Mouse (Mus musculus) cerebellum, adult 11-12 months (tissue): ENCODE results near the gene Tjap1.

Experiments used
- DNase-seq: peaks from one replicate; pipeline ENCODE4 v3.0.0; 2022

Gene Tjap1

DNA sequence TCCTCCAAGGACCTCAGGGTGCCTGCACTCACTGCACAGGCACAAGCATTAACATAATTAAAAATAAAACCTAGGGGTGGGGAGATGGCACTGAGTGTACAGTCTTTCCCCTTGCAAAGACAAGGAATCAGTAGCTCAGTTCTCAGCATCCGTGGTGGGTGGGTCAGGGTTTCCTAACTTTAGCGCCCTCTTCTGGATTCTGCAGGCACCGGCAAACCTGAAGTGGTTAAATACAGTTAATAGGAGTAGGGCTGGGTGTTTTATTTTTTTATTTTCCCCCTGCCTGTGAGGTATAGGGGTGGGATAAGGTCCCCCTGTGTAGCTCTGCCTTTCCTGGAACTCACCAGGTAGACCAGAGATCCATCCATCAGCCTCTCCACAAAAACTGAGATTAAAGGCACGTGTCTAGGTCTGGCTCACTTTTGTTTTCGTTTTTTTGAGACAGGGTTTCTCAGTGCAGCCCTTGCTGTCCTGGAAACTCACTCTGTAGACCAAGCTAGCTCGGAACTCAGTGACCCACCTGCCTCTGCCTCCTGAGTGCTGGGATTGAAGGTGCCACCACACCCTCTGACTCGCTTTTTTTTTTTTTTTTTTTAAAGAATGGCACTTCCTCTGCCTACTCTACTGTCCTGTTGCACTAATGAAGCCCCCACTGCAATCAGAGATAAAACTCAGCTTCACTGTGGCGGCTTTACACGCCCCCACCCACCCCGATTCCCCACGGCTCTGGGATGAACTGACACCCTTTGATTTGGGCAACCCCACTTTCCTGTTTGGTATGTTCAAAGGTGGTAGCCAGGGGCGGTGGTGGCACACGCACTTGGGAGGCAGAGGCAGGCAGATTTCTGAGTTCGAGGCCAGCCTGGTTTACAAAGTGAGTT lies 30.0 kb downstream of the Tjap1 start:
- no peak for DNase-seq

DNA sequence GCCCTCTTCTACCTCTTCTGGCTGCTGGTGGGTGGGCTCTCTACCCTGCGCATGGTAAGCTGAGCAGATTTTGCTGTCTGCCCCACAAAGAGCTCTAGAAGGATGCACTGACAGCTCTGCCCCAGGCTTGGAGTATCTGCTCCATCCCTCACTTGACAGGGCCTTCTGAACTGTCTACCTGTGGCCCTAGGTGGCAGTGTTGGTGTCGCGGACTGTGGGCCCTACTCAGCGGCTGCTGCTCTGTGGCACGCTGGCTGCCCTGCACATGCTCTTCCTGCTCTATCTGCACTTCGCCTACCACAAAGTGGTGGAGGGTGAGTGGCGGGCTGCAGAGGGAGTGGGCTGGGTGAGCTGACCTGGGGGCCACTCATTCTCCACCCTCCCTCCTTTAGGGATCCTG lies 31.7 kb downstream of the Tjap1 start:
- no peak for DNase-seq

DNA sequence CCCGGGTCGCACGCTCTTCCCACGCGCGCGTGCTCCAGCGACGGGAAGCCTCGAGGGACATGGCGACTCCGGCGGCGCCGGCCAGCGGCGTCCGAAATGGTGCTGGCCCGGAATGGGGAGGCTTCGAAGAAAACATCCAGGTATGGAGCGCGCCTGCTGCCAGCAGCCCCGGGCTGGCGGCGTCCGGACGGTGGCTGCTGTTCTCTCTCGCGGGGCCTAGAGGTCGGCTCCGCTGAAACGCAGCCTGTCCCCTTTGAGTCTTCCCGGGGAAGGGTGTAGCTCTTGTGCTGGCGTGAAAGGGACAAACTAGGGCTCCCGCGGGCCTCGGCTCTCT lies 34.7 kb downstream of the Tjap1 start:
- DNase-seq: no peak

DNA sequence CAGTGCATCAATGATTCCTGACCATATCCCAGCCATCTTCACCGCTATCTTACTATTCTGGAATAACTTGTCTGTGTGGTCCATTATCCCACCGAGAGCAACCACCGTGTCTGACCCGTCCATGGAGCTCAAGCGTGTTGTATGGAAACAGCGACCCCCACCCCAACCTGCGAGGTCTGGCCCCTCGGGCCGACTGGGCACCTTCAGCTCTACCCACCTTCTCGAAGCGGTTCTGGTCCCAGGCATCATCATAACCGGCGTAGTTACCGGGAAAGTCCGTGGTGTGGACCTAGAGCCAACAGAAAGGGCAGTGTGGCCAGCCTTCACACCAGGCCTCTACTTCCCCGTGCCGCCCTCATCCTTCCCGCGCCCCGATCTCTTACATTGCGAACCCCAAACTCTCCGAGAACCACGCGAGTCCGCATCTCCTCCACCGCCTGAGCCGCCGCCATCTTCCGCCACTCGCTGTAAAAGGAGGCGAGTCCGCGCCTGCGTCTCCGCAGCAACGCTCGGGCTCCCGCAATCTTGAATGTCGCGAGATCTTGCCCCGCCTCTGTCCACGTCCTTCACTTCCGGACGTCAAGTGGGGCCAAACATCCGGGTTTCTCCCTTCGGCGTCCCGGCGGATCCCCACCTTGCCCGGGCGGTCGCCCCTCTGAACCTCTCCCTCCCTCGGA lies 35.2 kb downstream of the Tjap1 start, which contains the start of the genes Polr1c and Yipf3:
Gene Polr1c, minus strand, starts transcription at position 543 of the 677 bp plus-strand sequence.
Gene Yipf3, plus strand, starts transcription at position 569 of the 677 bp plus-strand sequence.
- DNase-seq: peak; percentile 94

DNA sequence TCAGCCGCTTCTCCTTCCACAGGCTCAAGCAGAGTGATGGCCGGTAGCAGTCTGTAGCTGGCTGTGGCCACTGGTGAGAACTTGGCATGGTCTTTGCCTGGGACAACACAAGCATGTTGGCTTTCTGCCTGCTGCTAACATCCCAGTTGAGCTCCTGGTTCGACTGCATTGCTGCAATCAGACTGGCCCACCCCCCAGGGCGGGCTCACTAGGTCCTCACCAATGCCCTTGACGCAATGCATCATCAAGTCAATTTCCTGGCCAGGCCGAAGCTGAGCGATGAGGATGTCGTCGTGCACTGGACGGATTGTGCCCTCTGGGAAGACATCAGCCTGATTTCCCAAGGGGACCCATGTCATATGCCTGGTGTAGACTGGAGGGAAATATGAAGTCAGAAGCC lies 38.2 kb downstream of the Tjap1 start:
- DNase-seq: peak; percentile 29

DNA sequence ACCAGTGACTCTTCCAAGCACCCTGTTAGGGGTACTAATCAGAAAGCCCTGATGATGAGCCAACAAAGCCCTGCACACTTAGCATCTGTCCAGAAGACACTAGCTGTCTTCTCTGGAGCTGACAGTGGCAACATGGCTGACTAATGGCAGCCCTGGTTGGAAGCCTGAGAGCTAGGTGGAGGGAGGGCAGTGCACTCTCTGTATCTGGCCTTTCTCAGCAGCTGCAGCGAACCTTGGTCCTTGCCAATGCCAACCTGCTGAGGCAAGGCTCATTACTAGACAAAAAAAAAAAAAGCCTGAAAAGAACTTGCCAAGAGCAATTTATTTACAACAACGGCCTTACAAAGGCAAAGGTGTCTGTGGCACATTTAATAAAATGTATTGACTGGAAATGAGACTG lies 39.2 kb downstream of the Tjap1 start:
- no peak for DNase-seq

DNA sequence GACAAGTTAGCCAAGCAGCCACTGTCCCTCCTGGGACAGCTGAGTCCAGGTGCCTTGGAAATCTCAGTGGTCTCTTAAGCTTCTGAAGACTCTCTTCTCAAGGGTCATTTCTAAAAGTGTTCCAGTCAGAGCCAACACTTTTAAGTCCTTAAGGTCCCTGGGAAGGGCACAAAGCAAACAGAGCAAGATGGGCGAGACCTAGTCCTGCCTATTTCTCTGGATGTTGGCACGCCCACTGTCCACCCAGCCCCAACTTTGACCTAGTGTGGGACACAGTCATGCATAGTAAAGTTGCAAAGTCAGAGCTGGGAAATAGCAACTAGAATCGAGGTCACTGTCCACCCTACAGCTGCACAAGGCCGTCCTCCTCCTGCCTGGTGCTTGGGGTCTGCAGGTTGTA lies 39.8 kb downstream of the Tjap1 start:
- no peak for DNase-seq

DNA sequence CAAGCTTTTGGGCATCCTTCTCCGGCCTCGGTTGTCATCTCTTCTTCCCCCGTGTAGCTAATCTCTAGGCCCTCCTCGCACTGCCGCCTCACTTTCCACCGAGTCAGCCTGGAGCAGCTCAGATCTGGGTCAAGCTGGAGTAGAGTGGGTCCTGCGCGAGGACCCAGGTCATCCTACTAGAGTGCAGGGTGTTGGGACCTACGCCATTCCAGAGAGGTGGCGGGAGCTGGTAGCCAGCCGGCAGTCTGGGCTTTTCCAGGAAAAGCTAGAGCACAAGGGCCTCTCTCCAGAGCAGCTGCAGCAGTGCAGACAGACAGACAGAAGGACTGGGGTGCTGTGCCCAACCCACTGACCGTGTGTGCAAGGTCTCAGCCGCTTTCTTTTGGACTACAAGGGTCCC lies 40.6 kb downstream of the Tjap1 start:
- peak; percentile 5 for DNase-seq

DNA sequence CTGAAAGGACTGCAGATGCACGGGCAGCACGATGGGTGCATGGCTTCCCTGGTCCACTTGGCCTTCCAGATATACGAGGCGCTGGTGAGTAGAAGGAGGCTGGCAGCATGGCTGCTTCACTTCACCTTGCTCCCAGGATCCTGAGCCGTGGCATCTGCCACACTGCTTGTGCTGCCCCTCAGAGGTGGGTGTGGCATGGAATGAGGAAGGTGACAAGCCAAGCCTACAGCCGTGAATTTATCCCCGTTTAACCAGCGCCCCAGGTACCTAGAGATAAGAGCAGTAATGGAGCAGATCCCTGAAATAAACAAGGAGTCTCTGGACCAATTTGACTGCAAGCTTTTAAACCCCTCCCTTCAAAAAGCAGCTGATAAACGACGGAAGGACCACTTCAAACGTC lies 41.4 kb downstream of the Tjap1 start:
- peak; percentile 7 for DNase-seq

DNA sequence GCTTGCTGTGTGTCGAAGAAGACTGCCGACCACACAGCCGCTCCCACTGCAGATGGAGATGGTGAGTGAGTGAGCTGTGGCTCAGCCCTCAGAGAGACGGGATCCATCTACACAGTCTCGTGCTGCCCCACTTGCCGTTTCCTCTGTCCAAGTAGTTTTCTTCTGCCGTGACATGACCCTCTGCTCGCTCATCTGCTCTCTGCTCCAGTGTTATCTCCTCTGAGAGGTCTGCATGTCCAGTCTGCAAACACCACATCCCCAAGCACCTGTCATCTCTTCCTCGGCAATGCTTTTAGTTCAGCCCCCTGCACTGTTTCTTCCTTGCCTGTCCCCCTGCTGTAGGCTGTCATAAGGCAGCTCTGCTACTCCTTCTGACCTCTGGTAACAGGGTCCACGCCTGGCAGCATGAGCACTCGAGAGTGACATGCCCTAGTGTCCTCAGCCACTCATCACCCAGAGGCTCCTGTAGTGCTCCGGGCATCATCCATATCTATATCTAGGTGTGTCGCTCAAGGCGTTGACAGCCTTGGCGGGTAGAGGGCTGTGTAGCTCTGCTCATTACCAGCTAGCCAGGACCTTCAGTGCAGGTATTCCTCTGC lies 43.2 kb downstream of the Tjap1 start:
- DNase-seq: no peak

DNA sequence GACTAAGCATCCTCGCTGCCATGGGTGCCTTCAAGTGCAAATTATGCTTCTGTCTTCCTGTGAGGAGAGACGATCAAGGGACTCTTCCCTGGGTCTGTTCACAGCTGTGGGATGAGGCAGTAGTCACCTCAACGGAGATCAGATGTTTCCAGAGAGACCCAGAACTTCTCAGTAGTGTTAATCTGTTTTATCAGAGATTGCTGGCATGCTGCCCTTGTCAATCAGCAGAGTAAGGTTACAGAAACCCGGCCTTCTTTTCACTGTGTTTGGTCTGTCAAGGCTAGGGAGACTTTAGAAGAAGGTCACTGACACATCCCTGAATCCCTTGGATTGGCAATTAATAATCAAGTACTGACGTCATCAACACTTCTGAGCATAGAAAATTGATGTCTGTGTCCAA lies 45.3 kb downstream of the Tjap1 start:
- DNase-seq: no peak

DNA sequence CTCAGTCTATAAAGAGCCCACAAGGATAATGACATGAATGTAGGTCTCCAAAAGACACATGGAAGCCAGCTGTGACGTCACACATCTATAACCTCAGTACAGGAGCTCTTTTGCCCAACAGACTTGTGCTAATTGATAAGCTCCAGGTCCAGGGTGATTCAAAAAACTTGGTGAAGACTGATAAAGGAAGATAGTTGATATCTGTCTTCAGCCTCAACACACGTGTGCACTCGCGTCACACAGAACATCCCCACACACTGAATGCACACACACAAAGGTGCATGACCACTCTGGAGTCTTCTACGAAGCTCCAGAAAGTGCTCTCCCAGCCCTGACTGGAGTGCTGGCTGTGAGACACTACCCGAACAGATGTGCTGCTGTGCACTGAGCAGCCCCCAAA lies 45.7 kb downstream of the Tjap1 start:
- no peak for DNase-seq

DNA sequence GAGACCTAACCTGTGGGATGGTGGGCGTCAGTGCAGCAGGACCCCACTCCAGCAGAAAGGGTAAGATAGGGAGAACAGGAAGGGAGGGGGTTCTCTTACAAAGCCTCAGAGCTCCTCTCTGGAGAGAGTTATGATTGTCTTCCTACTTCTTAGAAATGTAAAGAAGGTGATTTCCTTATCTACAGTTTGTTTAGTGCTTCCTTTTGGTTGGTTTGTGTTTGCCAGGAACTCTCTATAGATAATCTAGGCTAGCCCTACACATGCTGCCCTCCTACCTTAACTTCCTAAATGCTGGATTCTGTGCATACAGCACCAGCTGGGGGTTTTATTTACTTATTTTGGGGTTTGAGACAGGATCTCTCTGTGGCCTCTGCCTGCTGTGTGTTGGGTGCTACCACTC lies 46.8 kb downstream of the Tjap1 start:
- DNase-seq: no peak

DNA sequence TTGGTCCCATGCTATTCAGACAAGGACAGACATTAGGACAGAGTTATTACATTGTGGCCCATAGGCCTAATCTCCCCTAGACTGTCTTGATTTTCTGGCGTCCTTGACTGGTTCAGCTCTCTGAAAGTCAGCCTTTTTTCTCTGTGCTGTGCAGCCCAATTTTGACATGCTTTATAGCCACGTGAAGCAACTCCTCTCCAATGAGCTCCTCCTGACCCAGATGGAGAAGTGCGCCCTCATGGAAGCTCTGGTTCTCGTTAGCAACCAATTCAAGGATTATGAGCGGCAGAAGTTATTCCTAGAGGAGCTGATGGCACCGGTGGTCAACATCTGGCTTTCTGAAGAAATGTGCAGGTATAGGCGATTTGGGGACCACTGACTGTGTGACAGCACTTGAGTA lies 55.2 kb downstream of the Tjap1 start:
- no peak for DNase-seq

DNA sequence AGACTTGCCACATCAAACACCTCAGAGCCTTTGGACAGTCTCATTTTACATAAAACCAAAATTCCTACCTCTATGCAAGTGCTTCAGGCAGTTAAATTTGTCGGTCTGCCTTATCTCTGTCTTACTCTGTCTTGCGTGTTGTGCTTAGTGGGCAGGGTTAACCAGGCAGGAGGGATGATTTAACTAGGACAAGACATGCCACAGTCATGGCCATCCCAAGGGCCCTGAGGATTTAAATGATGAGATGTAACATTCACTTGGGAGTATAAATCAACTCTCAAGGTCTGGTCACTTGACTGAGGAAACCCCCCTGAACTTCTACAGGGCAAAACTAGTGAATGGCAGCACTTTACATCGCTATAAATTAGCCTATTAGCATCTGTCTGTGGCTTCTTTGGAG lies 61.2 kb downstream of the Tjap1 start:
- DNase-seq: no peak

DNA sequence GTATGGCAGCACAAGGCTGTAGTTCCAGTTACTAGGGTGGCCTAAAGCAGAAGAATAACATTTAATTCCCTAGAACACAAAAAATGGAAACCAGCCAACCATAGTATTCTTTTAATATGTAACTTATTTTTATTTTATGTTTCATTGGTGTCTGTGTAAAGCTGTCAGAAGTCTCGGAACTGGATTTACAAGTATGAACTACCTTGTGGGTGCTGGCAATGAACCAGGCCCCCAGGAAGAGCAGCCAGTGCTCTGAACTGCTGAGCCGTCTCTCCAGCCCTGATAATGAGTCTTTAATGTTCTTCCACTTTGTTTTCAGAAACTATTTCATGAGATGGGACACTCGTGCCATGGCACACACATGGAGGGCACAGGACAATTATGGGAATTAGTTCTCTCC lies 72.3 kb downstream of the Tjap1 start:
- no peak for DNase-seq
